Mouse (Mus musculus) mature B cell (primary cell): Measurements from ENCODE around the gene Cabcoco1.

ENCODE experiments used
- in situ Hi-C: fragments of 300-500 bp; cut with MboI; formaldehyde crosslinking; loops from 2 replicates; pipeline ENCODE4 v1.14.3; 2019

The Cabcoco1 gene

DNA sequence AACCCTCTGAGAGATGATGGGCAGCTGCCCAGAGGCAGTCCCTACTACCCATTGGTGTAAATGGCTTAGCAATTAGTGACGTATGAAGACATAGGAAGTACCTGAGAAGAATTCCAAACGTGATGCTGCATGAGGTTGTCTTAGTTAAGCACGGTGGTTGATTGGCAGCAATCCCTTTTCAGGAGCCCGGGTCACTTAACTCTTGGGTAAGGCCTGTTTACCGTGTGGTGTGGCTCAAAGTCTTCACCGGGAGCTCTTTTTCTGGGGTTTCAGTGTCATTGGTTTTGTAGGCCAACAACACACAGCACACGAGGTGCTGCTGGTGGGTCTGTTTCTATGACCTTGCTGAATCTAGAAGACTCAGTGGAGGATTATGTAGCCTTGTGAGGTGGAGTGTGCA is 105.9 kb downstream of the Cabcoco1 start:
- in situ Hi-C loops: no loop called here

DNA sequence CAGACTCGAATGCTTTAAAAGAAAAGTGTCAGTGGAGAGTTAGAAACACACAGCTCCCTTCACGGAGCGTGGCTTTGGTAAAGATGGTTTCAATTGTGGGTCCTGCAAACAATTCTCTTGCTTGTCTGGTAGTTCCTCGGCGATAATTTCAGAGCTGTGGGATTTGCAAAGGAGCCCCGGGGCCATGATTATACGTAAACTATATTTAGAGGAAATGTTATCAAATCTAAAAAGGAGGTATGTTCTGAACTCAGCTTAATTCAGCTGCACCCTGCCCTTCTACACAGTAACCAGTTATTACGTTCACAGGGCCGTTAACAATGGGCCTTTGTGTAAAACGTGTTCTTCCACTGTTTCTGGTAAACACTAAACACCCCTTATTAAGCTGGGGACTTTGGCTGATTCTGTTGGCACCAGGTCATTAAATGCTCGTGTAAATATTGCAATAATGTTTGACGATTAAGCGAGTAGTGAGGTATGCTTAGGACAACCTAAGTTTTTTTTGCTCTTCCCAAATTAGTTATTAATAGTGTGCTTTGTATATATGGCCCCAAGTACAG is 106.6 kb downstream of the Cabcoco1 start:
- in situ Hi-C loops: no loop called here

DNA sequence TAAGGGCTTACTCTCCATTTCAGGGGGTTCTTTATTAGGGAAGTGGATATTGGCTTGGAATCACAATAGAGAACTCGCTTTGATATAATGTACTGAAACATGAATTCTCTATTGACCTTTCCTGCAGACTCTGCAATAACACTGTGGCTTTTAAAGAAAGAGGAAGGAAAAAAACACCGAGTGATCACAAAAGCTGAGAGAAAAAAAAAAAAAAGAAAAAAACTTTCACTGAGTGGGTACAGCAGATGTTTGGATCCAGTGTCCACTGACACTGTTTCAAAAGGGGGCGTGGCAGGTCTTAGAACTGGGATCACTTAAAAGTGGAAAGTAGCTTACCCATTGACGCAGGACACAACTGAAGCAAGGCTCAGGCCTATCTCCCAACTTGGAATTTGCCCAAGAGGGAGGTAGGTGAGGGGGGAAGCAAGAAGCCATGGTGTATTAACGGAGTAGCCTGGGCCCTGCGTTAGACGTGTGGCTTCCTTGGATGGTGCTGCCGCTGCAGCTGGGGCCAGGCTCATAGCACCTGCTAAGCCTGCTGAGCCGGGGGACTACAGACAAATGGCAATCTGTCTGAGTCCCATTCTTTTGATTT is 107.6 kb downstream of the Cabcoco1 start:
- in situ Hi-C loops: no loop called here

DNA sequence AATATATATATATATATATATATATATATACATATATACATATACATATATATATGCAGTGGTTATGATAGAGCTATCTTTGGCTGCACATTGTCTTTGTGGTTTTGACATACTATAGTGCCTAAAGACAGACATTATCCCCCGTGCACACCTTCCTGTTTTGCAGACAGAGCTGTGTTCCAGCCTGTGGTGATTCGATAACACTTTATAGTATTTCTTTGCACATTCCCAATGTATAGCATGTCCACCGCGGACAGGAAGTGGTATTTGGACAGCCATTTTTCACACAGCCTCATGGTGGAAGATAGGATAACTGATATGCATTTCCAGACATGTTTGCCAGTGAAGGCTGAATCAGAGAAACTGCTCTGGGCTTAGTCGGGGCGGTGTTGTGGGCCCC is 110.3 kb downstream of the Cabcoco1 start:
- in situ Hi-C loops: no loop called here

DNA sequence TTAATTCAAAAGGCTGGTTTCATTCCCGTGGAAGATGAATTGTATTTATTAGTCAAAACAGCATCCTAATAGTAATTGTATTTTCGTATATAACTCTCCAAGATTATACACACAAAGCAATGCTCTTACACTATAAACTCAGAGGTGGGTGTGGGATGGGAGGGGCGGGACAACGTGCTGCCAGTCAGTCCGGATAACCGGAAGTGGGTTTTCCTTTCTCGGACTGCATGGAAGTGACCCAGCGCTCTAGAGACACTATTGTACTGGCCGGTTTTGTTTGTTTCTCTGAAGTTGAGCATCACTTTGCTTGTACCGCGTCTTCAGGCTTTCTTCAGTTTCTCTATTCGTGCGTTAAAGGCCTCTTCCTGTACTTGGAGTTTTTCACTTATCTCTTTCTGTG is 110.8 kb downstream of the Cabcoco1 start:
- in situ Hi-C loops: no loop called here

DNA sequence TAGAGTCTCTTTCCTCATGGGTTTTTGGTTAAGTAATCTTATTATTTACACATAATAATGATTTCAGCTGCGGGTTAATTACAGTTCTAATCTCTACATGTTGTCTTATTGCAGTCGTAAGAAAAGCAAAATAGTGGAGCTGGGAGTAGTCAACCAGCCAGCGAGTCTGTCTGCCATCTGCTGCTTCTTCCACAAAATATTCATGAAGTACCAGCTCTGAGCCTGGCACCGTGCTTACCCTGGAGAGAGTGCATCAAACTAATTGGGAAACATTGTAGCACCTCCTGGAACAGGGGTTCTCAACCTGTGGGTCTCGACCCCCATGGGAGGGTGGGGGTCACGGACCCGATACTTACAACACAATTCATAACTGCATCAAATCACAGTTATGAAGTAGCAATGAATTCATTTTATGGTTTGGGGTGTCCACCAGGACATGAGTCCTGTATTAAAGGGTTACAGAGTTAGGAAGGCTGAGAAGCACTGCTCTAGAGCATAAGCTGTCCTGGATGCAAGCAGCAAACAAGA is 121.2 kb downstream of the Cabcoco1 start:
- in situ Hi-C loops: no loop called here

DNA sequence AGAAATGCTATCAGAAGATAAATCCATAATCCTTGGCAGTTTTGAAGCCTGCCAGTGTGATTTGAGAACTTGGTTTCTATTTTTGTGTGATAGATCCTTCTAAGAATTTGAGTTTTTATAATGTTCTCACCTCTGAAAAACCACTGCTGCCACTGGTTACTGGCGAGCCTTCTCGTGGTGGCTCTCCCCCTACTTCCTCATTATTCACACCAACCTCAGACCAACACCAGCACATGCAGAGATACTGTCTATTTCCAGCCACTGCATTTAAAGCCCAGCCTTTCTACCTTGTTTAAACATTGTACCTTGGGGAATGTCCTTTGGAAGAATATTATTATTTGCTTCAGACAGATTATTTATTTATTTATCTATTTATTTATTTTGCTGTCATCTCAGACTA is 121.8 kb downstream of the Cabcoco1 start:
- in situ Hi-C loops: no loop called here

DNA sequence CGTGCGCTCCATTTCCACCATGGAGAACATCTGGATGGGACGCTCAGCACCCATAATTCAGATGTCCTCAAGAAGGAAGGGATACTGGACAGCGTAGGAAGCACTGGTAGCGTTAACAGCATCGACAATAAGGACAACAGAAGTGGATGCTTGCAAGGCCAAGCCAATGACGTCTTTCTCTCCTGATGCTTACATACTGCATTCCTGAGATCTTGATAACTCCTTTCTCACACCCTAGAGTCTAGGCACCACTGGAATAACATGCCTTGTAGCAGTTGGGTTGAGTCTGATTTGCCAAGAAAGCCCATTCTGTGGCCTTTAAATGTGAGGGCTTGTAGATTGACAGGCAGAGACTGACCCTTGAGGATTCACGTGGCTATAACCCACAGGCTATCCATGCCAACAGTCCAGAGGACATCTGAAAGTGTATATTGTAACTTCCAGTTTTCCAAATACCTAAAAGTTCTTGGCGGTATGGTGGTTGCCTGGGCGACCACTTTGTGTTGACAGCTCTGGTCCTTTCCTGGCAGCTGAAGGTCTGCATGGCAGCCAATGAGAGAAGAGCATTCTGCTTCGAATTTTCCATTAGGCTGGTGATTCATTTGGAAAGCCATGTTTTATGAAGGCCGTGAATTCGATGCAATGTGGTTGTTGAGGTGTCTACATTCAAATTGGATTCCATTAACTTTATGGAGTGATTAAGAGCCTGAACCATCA is 124.5 kb downstream of the Cabcoco1 start:
- in situ Hi-C loops: no loop called here

DNA sequence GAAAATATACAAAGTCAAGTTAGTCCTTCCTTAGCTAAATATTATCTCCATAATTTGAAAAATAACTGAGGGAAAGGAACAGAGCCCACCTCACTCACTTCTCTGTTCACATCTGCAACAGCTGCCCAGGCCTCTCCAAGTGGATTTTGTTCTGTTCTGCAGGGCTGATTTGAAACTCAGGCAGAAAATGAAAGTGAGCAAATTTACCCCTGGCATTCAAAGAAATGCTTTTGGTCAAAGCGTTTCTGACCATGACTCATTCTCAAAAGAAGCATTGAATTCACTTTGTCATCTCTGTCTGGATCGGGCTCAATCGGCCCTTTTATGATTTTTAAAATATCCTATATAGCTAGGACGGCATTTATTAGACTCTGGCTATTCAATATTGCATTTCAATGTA is 135.8 kb downstream of the Cabcoco1 start:
- in situ Hi-C loops: no loop called here

DNA sequence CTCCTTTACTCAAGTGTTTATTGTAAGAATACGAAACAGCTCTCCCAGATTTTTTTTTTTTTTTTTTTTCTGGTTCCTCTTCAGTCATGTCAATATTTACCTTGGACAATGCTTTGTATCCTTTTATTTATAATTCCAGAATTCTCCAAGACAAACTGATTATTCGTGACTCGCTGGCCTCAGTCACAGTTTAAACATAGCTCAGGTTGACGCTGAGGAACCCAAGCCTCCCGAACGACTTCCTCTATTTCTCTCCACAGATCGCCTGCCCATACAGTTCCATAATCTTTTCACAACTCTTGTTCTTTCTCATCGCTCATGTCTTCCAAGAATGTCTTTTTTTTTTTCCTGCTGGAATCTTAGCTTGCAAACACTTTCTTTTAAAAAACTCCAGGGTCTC is 144.9 kb downstream of the Cabcoco1 start:
- in situ Hi-C loops: no loop called here

DNA sequence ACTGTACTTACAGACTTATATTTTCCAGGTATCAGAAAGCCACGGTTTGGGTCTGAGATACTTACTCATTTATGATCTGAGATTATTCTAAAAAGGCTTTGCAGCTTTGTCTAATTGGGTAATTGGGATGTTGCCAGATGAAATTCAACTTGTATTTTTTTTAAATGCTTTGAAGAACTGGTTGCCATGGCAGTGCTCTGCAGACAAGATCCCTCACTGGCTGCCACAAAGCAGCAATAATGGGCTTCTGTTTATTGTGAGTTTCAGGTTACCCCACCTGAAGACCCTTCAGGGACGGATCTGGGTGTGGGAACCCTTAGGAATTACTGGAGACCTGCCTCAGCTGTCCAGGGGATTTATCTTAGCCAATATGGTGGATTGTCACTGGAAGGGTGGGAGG is 145.6 kb downstream of the Cabcoco1 start:
- in situ Hi-C loops: no loop called here

DNA sequence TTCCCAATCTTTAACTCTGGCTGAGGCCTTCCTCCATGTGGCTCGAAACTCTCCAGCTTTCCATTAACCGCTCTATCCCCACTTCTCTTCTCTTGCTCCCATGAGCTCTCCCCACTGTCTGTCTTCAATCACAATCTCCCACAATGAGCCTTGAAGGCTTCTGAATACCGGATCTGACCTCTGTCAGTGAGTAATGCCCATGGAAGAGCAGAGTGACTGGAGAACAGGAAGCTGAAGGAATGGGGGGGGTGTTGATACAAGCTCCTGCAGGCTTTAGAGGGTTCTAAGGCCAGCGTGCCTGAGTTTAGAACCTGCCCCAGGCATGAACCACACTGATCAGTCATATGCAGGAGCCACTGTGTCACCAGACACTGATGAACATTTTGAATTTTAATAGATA is 150.1 kb downstream of the Cabcoco1 start:
- in situ Hi-C loops: no loop called here

DNA sequence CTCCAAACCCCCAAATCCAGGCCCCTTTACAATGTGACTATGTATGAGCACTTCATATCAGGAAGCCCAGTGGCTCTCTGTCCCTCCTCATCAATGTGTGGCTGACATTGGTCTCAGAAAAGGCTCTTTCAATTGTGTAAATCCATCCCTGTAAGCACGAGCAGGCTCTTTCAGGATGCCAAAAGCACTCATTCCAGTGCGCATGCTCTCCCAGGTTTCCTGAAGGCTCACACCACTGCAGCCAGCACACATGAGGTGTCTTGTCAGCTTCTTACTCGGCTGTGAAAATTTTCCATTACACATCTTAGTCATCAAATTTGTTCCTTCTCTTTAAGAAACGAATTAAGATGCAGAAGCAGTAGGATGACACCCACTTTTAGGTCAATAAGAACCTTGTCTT is 152.9 kb downstream of the Cabcoco1 start:
- in situ Hi-C loops: no loop called here

DNA sequence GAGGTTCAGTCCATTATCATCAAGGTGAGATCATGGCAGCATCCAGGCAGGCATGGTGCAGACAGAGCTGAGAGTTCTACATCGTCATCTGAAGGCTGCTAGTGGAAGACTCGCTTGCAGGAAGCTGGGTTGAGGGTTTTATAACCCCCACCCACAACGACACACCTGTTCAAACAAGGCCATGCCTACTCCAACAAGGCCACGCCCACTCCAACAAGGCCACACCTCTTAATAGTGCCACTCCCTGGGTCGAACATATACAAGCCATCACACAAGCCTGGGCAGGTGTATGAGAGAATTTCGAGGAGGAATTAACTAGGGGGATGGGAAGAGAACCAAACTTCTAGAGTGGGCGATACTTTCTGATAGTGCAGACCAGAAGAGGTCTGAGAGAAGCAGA is 153.6 kb downstream of the Cabcoco1 start:
- in situ Hi-C loops: no loop called here
